Mouse (Mus musculus) spleen, embryonic (tissue): ENCODE data around the gene Nfkbil1.

Source experiments
- CTCF ChIA-PET: fragments of 350-600 bp; sonication (Branson Sonifier 250); formaldehyde crosslinking; loops from one replicate; lab custom pipeline; 2022; lab: Charles Lee

Gene Nfkbil1

GRCm38 (mm10) chr17:35235614-35236389 lies at the start of gene Nfkbil1:
TSS of gene Nfkbil1 (minus strand) at chr17:35235792.
- CTCF ChIA-PET = interaction anchor here (0.6 to 1.1 kb wide), 4 partner anchors 51 to 104 kb away, joined by 3 to 5 read pairs (median 4); partner anchors contain the start of gene Apom

DNA sequence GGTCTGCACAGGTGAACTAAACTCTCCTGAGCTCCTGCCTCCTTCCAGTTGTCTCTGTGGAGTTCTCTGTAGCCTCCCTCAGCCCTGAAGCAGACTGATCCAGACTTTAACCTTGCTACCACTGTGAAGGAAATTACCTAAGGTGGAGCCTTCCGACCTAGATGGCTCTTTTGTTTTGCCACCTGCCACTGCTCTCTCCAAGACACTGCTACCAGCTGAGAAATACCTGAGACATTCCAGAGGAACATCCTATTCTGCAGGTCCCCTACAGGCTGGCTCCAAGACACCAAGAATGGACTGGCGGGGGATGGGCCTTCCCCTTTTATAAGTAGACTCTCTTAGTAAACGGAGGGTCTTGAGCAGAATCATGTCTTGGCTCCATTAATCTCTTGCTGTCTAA lies 44.7 kb upstream of the Nfkbil1 start:
- CTCF ChIA-PET = no interaction called here

GRCm38 (mm10) chr17:35278957-35279688 lies 43.5 kb upstream of the Nfkbil1 start:
- CTCF ChIA-PET = no interaction called here

GRCm38 (mm10) chr17:35278049-35278448 lies 42.5 kb upstream of the Nfkbil1 start:
- CTCF ChIA-PET = no interaction called here

DNA sequence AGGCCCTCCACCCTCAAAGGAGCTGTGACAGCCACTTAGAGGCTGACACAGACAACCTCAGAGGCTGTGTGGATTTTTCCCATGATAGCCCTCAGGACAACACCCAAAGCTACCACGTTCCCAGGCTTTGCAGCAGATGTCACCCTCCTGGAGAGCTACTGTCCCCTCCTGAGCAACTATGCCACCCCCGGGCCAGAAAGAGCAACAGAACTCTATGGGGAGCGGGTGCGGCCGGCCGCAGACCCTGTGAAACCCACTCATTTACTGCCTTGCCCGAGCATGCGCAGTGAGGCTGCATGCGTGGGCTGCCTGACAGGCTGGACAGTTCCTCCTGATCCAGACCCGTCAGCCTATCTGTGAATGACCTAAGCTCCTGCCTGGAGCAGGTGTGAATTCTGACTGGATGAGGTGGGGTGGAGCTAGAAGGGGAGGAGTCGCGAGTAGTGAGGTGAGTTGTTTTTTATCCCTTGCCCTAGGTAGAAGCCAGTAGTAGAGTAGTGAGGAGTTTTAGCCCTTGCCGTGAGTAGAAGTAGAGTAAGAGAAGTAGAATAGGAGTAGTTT lies 40.8 kb upstream of the Nfkbil1 start:
- CTCF ChIA-PET = interaction anchor here (0.7 kb wide), 1 partner anchor 34 kb away, joined by 3 read pairs; no protein-coding TSS in a partner anchor

- CTCF ChIA-PET = interaction anchor here (1.1 to 2.6 kb wide), 3 partner anchors 19 to 28 kb away, joined by 5 to 25 read pairs (median 8); no protein-coding TSS in a partner anchor
Observed at GRCm38 (mm10) chr17:35274770-35275169, 39.2 kb upstream of the Nfkbil1 start.

DNA sequence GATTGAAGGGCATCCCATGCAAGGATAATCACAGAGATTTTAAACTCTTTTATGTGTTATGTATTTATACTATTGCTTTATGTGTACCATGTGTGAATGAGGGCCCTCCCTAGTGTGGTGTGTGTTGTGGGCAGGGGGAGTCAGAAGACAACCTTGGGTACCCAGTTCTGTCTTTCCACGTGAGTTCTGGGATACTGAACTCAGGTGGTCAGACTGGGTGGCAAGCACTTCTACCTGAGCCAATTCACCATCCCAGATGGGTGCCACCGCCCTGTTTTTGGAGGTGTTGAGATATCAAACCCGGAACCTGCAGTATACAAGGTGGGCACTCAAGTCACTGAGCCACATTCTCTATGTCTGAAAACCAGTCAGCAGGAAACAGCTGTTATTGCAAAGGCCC lies 36.7 kb upstream of the Nfkbil1 start:
- CTCF ChIA-PET = interaction anchor here (0.7 kb wide), 1 partner anchor 389 kb away, joined by 9 read pairs; no protein-coding TSS in a partner anchor

DNA sequence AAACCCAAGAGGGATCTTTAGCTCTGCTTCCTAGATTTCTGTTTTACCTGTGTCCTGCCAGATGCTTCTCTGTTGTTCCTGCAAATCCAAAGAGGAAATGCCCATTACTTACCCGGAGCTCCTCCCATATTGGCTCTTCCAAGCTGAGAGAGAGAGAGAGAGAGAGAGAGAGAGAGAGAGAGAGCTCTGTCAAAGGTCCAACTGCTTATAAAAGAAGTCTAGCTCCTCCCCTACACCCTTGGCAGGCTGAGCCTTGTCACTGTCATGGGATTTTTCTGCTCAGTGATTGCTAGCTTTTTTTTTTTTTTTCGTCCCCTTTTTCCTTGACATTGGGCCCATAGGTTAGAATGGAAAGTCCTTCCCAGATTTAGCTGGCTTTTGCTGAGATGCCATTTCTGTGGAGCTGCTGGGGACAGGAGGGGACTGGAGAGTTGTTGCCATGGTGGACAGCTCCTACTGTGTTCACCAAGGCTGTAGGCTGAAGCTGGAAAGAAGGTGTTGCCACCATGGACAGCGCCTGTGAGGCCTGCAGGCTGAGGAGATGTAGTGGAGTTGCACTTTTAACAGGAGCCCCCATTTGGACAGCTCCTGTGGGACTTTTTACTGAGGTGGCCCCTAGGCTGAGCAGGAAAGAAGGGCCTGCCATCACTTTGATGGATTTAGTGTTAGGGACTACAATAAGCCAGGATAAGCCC lies 34.2 kb upstream of the Nfkbil1 start:
- CTCF ChIA-PET = interaction anchor here (2.3 kb wide), 1 partner anchor 10 kb away, joined by 9 read pairs; no protein-coding TSS in a partner anchor

GRCm38 (mm10) chr17:35267399-35268086 lies 32.0 kb upstream of the Nfkbil1 start:
- CTCF ChIA-PET = interaction anchor here (0.7 kb wide), 2 partner anchors 35 to 242 kb away, joined by 3 to 4 read pairs; no protein-coding TSS in a partner anchor

GRCm38 (mm10) chr17:35263523-35263883 lies 27.9 kb upstream of the Nfkbil1 start:
- CTCF ChIA-PET = no interaction called here

DNA sequence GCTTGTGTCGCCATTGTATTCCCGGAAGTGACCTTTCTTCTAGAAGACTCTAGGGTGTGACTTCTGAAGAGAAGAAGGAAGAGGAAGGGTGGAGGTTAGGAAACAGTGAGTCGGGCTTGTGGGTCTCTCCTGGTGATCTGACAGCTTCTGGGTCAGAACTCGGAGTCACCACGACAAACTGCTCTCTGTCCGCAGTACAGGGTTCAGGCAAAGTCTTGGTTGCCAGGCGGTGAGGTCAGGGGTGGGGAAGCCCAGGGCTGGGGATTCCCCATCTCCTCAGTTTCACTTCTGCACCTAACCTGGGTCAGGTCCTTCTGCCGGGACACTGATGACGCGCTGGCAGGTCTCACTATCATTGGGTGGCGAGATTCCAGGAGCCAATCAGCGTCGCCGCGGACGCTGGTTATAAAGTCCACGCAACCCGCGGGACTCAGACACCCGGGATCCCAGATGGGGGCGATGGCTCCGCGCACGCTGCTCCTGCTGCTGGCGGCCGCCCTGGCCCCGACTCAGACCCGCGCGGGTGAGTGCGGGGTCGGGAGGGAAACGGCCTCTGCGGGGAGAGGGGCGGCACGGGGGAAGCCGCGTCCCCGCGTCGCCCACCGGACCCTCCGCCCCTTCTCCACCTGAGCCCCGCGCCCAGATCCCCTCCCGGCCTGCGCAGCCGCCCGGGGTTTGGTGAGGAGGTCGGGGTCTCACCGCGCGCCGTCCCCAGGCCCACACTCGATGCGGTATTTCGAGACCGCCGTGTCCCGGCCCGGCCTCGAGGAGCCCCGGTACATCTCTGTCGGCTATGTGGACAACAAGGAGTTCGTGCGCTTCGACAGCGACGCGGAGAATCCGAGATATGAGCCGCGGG lies 27.3 kb upstream of the Nfkbil1 start, which contains the start of gene H2-D1:
H2-D1 (plus strand) TSS at position 67 of the 859 bp plus-strand sequence.
- CTCF ChIA-PET = no interaction called here

GRCm38 (mm10) chr17:35261651-35262050 lies 26.1 kb upstream of the Nfkbil1 start:
- CTCF ChIA-PET = no interaction called here

DNA sequence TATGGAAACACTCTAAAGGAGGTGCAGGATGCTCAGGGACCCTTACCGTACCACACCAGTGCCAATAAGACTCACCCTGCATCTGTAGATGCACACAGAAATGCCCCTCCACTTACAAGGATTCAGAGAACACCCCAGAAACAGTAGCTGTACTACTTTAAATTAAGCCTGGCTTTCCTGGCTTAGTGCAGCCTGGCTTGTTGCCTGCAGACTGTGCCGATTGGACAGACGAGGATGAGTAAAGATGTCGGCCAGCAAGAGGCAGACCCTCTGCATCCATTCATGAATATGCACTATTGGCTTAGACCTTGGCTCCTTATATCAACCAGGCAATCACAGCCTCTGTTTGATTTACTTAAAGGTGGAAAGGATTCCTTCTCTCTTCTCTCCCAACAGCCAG lies 24.0 kb upstream of the Nfkbil1 start:
- CTCF ChIA-PET = interaction anchor here (0.6 to 2.2 kb wide), 2 partner anchors 10 to 88 kb away, joined by 6 to 9 read pairs; no protein-coding TSS in a partner anchor

DNA sequence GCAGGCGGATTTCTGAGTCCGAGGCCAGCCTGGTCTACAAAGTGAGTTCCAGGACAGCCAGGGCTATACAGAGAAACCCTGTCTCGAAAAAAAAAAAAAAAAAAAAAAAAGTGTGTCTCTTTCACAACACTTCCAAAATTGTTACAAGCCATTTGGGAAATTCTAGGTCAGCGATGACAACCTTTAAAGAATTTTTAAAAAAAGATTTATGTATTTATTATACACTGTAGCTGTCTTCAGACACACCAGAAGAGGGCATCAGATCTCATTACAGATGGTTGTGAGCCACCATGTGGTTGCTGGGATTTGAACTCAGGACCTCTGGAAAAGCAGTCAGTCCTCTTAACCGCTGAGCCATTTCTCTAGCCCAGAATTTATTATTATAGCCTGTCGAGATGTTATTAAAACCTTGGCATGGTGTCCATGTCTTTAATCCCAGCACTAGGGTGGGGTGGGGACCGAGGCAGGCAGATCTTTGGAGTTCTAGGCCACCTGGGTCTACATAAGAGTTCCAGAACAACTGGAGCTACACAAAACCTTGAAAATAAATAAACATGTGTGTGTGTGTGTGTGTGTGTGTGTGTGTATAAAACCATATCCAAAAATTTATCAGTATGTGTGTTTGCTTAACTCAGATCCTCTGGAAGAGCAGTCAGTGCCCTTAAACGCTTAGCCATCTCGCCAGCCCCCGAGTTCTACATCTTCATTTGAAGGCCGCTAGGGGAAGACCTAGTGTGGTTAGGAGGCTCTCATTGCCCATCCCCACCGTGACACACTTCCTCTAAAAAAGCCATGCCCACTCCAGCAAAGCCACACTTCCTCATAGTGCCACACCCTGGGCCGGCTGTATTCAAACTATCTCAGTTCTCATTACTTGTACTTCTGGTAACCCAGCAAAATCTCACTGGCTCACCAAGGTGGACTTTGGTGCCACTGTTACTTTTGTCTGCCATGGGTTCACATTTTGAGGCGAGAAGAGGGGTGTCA lies 23.2 kb upstream of the Nfkbil1 start:
- CTCF ChIA-PET = interaction anchor here (2.2 to 5.7 kb wide), 2 partner anchors 11 to 16 kb away, joined by 9 to 25 read pairs; no protein-coding TSS in a partner anchor

GRCm38 (mm10) chr17:35257824-35258491 lies 22.4 kb upstream of the Nfkbil1 start:
- CTCF ChIA-PET = interaction anchor here (0.5 to 5.7 kb wide), 4 partner anchors 16 to 305 kb away, joined by 3 to 25 read pairs (median 4); partner anchors contain the start of gene Ddx39b

DNA sequence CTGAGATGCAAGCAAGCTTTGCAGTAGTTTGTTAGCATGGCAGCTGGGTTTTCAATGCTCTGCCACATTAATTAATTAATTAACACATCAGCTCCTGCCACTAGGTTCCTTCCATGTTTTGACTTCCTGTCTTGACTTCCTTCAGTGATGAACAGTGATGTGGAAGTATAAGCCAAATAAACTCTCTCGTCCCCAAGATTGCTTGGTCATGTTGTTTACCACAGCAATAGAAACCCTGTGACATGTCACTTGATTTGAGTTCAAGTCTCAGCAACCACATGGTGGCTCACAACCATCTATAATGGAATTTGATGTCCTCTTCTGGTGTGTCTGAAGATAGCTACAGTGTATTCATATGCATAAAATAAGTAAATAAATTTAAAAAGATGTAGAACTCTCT lies 21.8 kb upstream of the Nfkbil1 start:
- CTCF ChIA-PET = interaction anchor here (0.5 to 5.7 kb wide), 5 partner anchors 16 to 305 kb away, joined by 3 to 25 read pairs (median 3); partner anchors contain the start of gene Ddx39b

DNA sequence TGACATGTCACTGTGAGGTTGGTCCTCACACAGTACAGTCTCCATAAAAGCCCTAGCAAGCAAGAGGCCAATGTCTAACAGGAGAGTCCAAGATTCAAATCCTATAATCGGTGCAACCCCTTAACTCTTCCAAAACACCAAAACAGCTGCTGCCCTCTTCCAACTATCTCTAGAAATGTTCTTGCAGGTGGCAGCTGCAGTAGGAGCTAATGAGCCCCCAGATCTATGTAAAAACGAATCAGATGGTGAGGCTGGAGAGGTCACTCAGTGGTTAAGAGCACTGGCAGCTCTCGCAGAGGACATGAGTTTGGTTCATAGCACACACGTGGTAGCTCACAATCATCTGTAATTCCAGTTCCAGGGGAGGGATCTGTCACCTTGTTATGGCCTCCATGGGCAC lies 20.1 kb upstream of the Nfkbil1 start:
- CTCF ChIA-PET = interaction anchor here (0.6 to 5.7 kb wide), 3 partner anchors 10 to 1299 kb away, joined by 3 to 25 read pairs (median 7); no protein-coding TSS in a partner anchor
